Mouse (Mus musculus): Measurements from ENCODE around the gene Msh3.

DNA sequence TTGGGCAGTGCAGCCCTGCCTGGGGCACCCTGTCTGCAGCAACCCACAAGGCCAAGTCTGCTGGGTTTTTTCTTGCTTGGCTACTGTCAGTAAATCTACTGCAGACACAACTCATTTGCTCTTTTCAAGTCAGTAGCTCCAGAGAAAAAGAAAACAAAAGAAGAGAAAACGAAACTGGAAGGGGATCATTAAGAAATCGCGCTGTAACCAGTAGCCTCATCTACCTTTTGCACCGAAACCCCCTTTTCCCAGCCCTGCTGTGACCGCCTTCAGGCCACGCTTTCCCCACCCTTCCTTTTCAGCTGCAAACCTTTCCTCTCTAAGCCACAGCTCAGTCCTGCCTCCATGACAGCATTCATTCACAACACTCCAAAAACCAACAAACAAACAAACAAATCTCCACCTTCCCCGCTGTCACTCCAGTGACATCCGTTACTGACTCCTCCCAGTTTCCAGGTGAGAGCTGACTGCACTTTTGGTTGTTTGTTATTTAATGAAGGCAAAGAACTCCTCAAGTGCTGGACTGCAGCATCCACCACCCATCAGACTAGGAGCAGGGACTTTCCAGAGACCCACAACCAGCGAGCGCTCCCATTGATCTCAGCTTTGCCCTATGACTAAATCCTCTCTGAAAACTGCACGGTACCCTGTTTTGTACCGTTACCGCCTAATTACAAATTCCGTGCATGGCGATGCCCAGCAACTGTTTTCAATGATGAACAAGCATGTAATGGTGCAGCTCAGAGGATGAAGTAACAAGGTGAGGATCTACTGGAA lies 22.5 kb downstream of the Msh3 start:
- TF ChIP-seq POLR2A (IDR thresholded peaks at IDR 0.05; ENCODE audit: low read depth, low read length) = no peak
- TF ChIP-seq CTCF (IDR thresholded peaks at IDR 0.05; ENCODE audit: borderline replicate concordance, insufficient read depth, low read length) = no peak
